Mouse (Mus musculus) WW6 (cell line): Measurements from ENCODE around the gene Smg9.

ENCODE experiments used
- DNase-seq: peaks from one replicate; pipeline ENCODE4 v3.0.0-alpha.2; 2013; ENCODE audit warnings: low read depth, low spot score

Smg9 gene

GRCm38 (mm10) chr7:24399256-24400081, at the start of gene Smg9:
Smg9 (plus strand) TSS chr7:24399619.
- peak; percentile 95 for DNase-seq

GRCm38 (mm10) chr7:24355646-24356045, 43.8 kb upstream of the Smg9 start:
- DNase-seq: no peak

GRCm38 (mm10) chr7:24356081-24356480, 43.3 kb upstream of the Smg9 start:
- DNase-seq: no peak

DNA sequence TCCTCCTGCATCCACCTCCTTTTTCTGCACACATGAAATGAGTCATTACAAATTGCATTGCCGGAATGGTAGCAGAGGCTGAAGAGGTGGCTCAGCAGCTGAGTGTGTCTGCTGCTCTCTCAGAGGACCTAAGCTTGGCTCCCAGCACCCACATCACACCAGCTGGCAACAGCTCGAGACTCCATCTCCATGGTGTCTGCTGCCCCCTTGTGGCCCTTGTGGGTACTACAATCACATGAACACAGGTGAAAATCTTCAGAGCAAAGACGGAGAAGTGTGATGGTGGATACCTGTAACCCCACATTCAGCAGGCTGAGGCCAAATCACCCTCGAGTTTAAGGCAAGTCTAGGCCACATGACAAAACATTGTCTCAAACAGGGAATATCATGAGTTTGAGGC, 41.5 kb upstream of the Smg9 start:
- no peak for DNase-seq

DNA sequence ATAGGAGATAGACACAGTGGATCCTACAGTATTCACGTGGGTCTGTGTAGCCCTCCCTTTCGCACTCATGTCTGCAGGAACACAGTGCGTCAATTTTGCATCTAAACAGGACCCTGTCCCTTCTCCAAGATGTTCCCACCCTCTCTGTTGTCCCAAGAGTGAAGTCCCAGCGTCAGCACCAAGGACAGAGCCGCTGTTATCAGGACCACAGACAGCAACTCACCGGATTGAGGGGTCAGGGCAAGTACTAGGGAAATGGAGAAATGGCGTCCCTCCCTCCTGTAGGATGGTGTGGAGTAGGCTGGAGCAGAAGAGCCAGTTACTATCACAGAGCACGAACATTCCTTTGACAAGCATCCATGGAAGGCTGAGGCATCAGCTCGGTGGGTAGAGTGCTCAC, 40.1 kb upstream of the Smg9 start:
- DNase-seq: no peak

GRCm38 (mm10) chr7:24361001-24361400, 38.4 kb upstream of the Smg9 start:
- no peak for DNase-seq

GRCm38 (mm10) chr7:24363228-24363627, 36.2 kb upstream of the Smg9 start:
- DNase-seq: no peak

DNA sequence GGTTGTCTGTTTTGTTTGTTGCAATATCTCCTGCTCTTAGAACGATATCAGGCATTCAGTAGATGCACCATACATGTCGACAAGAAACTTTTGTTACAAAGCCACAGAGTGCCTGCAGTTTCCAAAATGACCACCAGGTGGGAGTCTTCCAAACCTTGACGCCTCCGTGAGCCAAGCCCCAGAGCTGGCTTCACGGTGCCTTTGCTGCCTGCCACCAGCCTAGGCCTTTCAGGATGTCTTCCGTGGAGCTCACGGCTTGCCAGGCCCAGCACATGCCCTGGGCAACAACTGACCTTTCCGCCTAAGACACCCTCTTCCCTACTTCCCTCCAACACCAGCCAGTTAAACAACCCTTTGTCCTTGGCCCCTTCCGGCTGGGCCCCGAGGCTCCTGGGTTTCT, 34.6 kb upstream of the Smg9 start:
- peak; percentile 67 for DNase-seq

GRCm38 (mm10) chr7:24365258-24366014, 34.0 kb upstream of the Smg9 start:
- DNase-seq: no peak

DNA sequence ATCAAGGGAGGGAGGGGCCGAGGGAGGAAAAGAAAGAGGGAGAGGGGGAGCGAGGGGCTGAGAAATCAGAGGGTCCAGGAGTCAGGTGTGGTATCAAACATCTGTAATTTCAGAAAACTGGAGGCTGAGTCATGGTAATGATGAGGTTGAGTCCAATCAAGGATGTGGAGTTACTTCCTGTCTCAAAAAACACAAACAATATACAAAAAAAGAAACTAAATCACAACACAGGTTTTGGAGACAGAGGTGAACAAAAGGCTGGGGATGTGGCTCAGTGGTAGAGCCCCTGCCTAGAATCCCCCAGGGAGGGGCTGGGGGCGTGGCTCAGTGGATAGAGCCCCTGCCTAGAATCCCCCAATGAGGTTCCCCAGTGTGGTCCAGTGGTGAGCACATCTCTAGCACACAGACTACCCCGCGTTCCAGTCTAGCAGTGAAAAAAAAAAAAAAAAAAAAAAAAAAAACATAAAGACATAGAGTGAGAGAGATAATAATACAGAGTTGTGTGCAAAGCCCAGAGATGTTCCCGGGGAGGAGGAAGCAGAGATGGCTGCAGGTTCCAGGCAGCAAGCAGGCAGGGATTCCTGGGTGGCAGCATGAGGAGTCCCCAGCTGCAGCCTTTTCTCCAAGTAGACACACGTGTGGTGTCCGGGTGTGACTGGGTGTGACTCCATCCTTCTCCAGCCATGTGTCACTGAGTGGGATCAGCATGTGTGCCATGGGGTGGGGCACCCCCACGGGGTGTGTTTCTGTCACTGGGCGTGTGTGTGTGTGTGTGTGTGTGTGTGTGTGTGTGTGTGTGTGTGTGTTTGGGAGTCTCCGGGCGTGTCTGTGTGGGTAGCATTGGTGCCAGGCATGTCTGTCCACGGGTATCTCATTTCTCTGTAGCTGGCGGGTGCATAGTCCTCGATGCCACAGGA, 32.4 kb upstream of the Smg9 start:
- no peak for DNase-seq

- DNase-seq: no peak
Observed at GRCm38 (mm10) chr7:24368226-24368625, 31.2 kb upstream of the Smg9 start.

- DNase-seq: no peak
Observed at GRCm38 (mm10) chr7:24368946-24369345, 30.5 kb upstream of the Smg9 start.

GRCm38 (mm10) chr7:24369731-24370541, 29.5 kb upstream of the Smg9 start, which contains the start of gene Kcnn4:
Kcnn4 (plus strand) TSS chr7:24370263.
- DNase-seq: no peak

DNA sequence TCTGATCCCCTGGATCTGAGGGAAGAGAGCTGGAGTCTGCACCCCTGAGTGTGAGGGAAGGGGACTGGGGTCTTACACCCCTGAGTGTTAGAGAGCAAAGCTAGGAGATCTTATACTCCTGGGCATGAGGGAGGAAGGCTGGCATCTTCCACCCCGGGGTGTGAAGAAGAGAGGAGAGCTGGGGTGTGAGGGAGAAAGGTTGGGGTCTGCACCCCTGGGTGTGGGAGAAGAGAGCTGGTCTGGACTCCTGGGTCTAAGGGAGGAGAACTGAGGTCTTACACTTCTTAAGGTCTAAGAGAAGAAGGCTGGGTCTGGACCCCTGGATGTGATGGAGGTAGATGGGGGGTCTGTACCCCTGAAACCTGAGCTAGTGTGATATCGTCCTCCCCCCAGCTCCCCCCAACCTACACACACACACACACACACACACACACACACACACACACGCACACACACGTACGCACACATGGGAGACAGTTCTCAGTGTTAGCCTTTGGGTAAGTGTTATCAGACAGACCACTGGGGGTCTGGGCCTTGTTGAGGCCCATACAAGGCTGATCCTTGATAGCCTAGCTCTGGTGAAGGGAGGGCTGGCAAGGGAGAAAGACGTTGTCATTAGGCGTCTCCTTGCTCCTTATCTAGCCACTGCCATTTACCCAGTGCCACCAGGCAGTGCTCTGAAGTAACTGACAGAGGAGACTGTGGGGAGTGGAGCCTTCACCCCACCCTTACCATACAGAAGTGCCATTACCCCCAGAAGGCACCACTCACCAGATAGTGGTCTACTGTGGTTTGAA, 28.2 kb upstream of the Smg9 start:
- DNase-seq: no peak

- no peak for DNase-seq
Observed at GRCm38 (mm10) chr7:24371809-24372145, 27.6 kb upstream of the Smg9 start.

- no peak for DNase-seq
Observed at GRCm38 (mm10) chr7:24372300-24372699, 27.1 kb upstream of the Smg9 start.

DNA sequence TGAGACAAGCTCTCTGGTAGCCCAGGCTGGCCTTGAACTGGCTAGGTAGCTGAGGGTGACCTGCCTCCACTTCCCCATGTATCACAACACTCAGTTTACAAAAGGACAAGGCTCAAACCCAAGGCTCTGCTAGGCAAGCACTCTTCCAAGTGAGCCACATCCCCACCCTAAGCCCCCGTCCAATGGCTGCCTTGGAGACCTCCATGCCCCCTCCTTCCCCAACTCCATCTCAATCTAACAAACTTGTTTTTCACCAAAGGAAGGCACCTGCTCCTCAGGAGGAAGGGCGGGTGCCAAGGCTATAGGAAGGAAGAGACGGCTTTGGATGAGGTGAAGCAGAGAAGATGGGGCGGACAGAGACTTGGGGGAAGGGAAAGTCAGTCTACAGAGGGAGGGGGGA, 26.6 kb upstream of the Smg9 start:
- DNase-seq: no peak

- DNase-seq: no peak
Observed at GRCm38 (mm10) chr7:24373538-24374379, 25.7 kb upstream of the Smg9 start.

- no peak for DNase-seq
Observed at GRCm38 (mm10) chr7:24376456-24376855, 23.0 kb upstream of the Smg9 start.
